Mouse (Mus musculus): Measurements from ENCODE around the gene Gm43302. TPM values are rescaled to one million over a fixed set of nuclear protein-coding genes. Genes with fewer than 3 reads are reported as not detected.
"Not testable (repeated sequence)": the region's sequence is repeated elsewhere in the genome, so short reads cannot be mapped to it uniquely, and the experiment has no call there.

The Gm43302 gene
- polyA plus RNA-seq, 1 experiment, result 1.1 TPM

GRCm38 (mm10) chr5:105301963-105302362, 8.5 kb upstream of the Gm43302 start:
- WGBS, result 62% methylated on average over 4 of the region's 4 CpGs
- no peak for TF ChIP-seq CTCF (IDR thresholded peaks at IDR 0.05; ENCODE audit: extremely low read depth, insufficient read length, insufficient replicate concordance, low read depth, low read length)
- no peak for TF ChIP-seq POLR2A (IDR thresholded peaks at IDR 0.05; ENCODE audit: low read depth, low read length)
- H3K36me3 ChIP-seq (ENCODE audit: control insufficient read depth, insufficient read depth, low read length), result no peaks in the 10 kb centered on the region

GRCm38 (mm10) chr5:105301531-105301930, 8.0 kb upstream of the Gm43302 start:
- Histone ChIP-seq H3K4me3 (ENCODE audit: low read depth, low read length) (no peak overlapping the region), H3K27me3 (ENCODE audit: control insufficient read depth, insufficient read depth, low read length) (no peaks in the 10 kb centered on the region), H3K4me1 (ENCODE audit: control insufficient read depth, insufficient read depth, insufficient read length, low read length) (peaks cover 4% of the 10 kb centered on the region), H3K27ac (ENCODE audit: insufficient read depth, low read depth, low read length) (no peak overlapping the region), H3K36me3 (ENCODE audit: control insufficient read depth, insufficient read depth, low read length) (no peaks in the 10 kb centered on the region)
- 29% methylated on average over 2 of the region's 2 CpGs for WGBS
- TF ChIP-seq CTCF (IDR thresholded peaks at IDR 0.05; ENCODE audit: extremely low read depth, insufficient read length, insufficient replicate concordance, low read depth, low read length) (no peak), POLR2A (IDR thresholded peaks at IDR 0.05; ENCODE audit: low read depth, low read length) (no peak)

More at GRCm38 (mm10) chr5:105301963-105302362, 8.5 kb upstream of the Gm43302 start:
- H3K27ac ChIP-seq (ENCODE audit: insufficient read depth, low read depth, low read length), result no peak overlapping the region
- H3K27me3 ChIP-seq (ENCODE audit: control insufficient read depth, insufficient read depth, low read length), result no peaks in the 10 kb centered on the region
- H3K4me3 ChIP-seq (ENCODE audit: low read depth, low read length), result no peak overlapping the region
- H3K4me1 ChIP-seq (ENCODE audit: control insufficient read depth, insufficient read depth, insufficient read length, low read length), result peaks cover 4% of the 10 kb centered on the region

GRCm38 (mm10) chr5:105295746-105296145, 2.3 kb upstream of the Gm43302 start:
- peaks cover 7% of the 10 kb centered on the region; the same call in 1 of the 2 replicates for H3K4me1 ChIP-seq (ENCODE audit: control insufficient read depth, insufficient read depth, insufficient read length, low read length)
- no peak overlapping the region for H3K27ac ChIP-seq (ENCODE audit: insufficient read depth, low read depth, low read length)
- TF ChIP-seq CTCF (IDR thresholded peaks at IDR 0.05; ENCODE audit: extremely low read depth, insufficient read length, insufficient replicate concordance, low read depth, low read length), result no peak
- H3K4me3 ChIP-seq (ENCODE audit: low read depth, low read length), result no peak overlapping the region
- WGBS, result 76% methylated on average over 3 of the region's 3 CpGs
- no peaks in the 10 kb centered on the region for H3K27me3 ChIP-seq (ENCODE audit: control insufficient read depth, insufficient read depth, low read length)
- H3K36me3 ChIP-seq (ENCODE audit: control insufficient read depth, insufficient read depth, low read length), result no peaks in the 10 kb centered on the region

- H3K27ac ChIP-seq (ENCODE audit: insufficient read depth, low read depth, low read length), result peak overlapping the region; percentile 71; the same call in 1 of the 2 replicates
- 56% methylated on average over 1 of the region's 1 CpGs for WGBS
- H3K4me1 ChIP-seq (ENCODE audit: control insufficient read depth, insufficient read depth, insufficient read length, low read length), result peaks cover 7% of the 10 kb centered on the region; the same call in 1 of the 2 replicates
- no peak overlapping the region for H3K4me3 ChIP-seq (ENCODE audit: low read depth, low read length)
- H3K36me3 ChIP-seq (ENCODE audit: control insufficient read depth, insufficient read depth, low read length), result no peaks in the 10 kb centered on the region
- no peaks in the 10 kb centered on the region for H3K27me3 ChIP-seq (ENCODE audit: control insufficient read depth, insufficient read depth, low read length)
- TF ChIP-seq CTCF (IDR thresholded peaks at IDR 0.05; ENCODE audit: extremely low read depth, insufficient read length, insufficient replicate concordance, low read depth, low read length) (no peak), POLR2A (IDR thresholded peaks at IDR 0.05; ENCODE audit: low read depth, low read length) (no peak)
Observed at GRCm38 (mm10) chr5:105292492-105292891, 1.0 kb downstream of the Gm43302 start.

GRCm38 (mm10) chr5:105290921-105291320, 2.6 kb downstream of the Gm43302 start:
- H3K27ac ChIP-seq (ENCODE audit: insufficient read depth, low read depth, low read length); H3K4me1 ChIP-seq (ENCODE audit: control insufficient read depth, insufficient read depth, insufficient read length, low read length); H3K36me3 ChIP-seq (ENCODE audit: control insufficient read depth, insufficient read depth, low read length); H3K27me3 ChIP-seq (ENCODE audit: control insufficient read depth, insufficient read depth, low read length); H3K4me3 ChIP-seq (ENCODE audit: low read depth, low read length): not testable (repeated sequence)
- WGBS, result 81% methylated on average over 3 of the region's 3 CpGs

GRCm38 (mm10) chr5:105260673-105261072, 32.8 kb downstream of the Gm43302 start:
- H3K36me3 ChIP-seq (ENCODE audit: control insufficient read depth, insufficient read depth, low read length); H3K4me3 ChIP-seq (ENCODE audit: low read depth, low read length); H3K27me3 ChIP-seq (ENCODE audit: control insufficient read depth, insufficient read depth, low read length); H3K27ac ChIP-seq (ENCODE audit: insufficient read depth, low read depth, low read length); H3K4me1 ChIP-seq (ENCODE audit: control insufficient read depth, insufficient read depth, insufficient read length, low read length): not testable (repeated sequence)
- 100% methylated on average over 1 of the region's 3 CpGs for WGBS

- no peaks in the 10 kb centered on the region for H3K27me3 ChIP-seq (ENCODE audit: control insufficient read depth, insufficient read depth, low read length)
- no peak for TF ChIP-seq CTCF (IDR thresholded peaks at IDR 0.05; ENCODE audit: extremely low read depth, insufficient read length, insufficient replicate concordance, low read depth, low read length)
- H3K4me1 ChIP-seq (ENCODE audit: control insufficient read depth, insufficient read depth, insufficient read length, low read length), result no peaks in the 10 kb centered on the region
Observed at GRCm38 (mm10) chr5:105252491-105252890, 41.0 kb downstream of the Gm43302 start.

GRCm38 (mm10) chr5:105244741-105245140, 48.8 kb downstream of the Gm43302 start:
- not testable (repeated sequence) for H3K27ac ChIP-seq (ENCODE audit: insufficient read depth, low read depth, low read length); H3K36me3 ChIP-seq (ENCODE audit: control insufficient read depth, insufficient read depth, low read length); H3K4me1 ChIP-seq (ENCODE audit: control insufficient read depth, insufficient read depth, insufficient read length, low read length); H3K27me3 ChIP-seq (ENCODE audit: control insufficient read depth, insufficient read depth, low read length); H3K4me3 ChIP-seq (ENCODE audit: low read depth, low read length)
- 59% methylated on average over 3 of the region's 3 CpGs for WGBS

More at GRCm38 (mm10) chr5:105252491-105252890, 41.0 kb downstream of the Gm43302 start:
- no peak overlapping the region for H3K4me3 ChIP-seq (ENCODE audit: low read depth, low read length)
- H3K27ac ChIP-seq (ENCODE audit: insufficient read depth, low read depth, low read length), result no peak overlapping the region
- no peaks in the 10 kb centered on the region for H3K36me3 ChIP-seq (ENCODE audit: control insufficient read depth, insufficient read depth, low read length)

- 88% methylated on average over 5 of the region's 5 CpGs for WGBS
- not testable (repeated sequence) for H3K27ac ChIP-seq (ENCODE audit: insufficient read depth, low read depth, low read length); H3K36me3 ChIP-seq (ENCODE audit: control insufficient read depth, insufficient read depth, low read length); H3K4me1 ChIP-seq (ENCODE audit: control insufficient read depth, insufficient read depth, insufficient read length, low read length); H3K27me3 ChIP-seq (ENCODE audit: control insufficient read depth, insufficient read depth, low read length); H3K4me3 ChIP-seq (ENCODE audit: low read depth, low read length)
Observed at GRCm38 (mm10) chr5:105240982-105241381, 52.5 kb downstream of the Gm43302 start.

- H3K4me3 ChIP-seq (ENCODE audit: low read depth, low read length); H3K27ac ChIP-seq (ENCODE audit: insufficient read depth, low read depth, low read length); H3K4me1 ChIP-seq (ENCODE audit: control insufficient read depth, insufficient read depth, insufficient read length, low read length); H3K36me3 ChIP-seq (ENCODE audit: control insufficient read depth, insufficient read depth, low read length); H3K27me3 ChIP-seq (ENCODE audit: control insufficient read depth, insufficient read depth, low read length): not testable (repeated sequence)
Observed at GRCm38 (mm10) chr5:105239483-105240047, 53.9 kb downstream of the Gm43302 start, which contains the start of gene Gbp10. TSS of gene Gbp10 (minus strand) at chr5:105239533.

GRCm38 (mm10) chr5:105238402-105238801, 55.1 kb downstream of the Gm43302 start:
- not testable (repeated sequence) for H3K27ac ChIP-seq (ENCODE audit: insufficient read depth, low read depth, low read length); H3K27me3 ChIP-seq (ENCODE audit: control insufficient read depth, insufficient read depth, low read length); H3K4me1 ChIP-seq (ENCODE audit: control insufficient read depth, insufficient read depth, insufficient read length, low read length); H3K36me3 ChIP-seq (ENCODE audit: control insufficient read depth, insufficient read depth, low read length); H3K4me3 ChIP-seq (ENCODE audit: low read depth, low read length)
- 89% methylated on average over 1 of the region's 1 CpGs for WGBS

All from small intestine, adult 2 months (tissue).